Mouse (Mus musculus): ENCODE results near the gene Stx8. TPM values are rescaled to one million over a fixed set of nuclear protein-coding genes. Genes with fewer than 3 reads are reported as not detected.

Gene Stx8
- polyA plus RNA-seq, 1 experiment from 2014 or later: 68.5 TPM

DNA sequence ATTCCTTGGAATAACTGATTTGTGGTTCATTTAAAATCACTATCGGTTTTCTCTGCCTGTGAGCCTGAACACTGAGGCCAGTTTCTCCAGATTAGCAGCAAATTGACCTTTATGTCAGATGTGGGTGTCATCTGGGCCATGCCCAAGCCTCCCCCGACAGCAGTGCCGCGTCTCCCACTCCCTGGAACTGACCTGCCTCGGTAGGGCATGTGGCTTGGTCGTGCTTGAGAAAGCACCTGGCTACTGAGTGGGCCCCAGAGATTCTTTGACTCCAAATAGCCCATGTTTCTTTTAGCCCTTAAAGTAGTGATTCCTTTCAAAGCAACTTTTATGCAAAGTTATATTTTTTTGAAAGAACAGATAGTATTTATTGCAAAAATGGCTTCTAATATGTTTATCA is 155.3 kb downstream of the Stx8 start:
- no peak for ATAC-seq (ENCODE audit: low read depth)

DNA sequence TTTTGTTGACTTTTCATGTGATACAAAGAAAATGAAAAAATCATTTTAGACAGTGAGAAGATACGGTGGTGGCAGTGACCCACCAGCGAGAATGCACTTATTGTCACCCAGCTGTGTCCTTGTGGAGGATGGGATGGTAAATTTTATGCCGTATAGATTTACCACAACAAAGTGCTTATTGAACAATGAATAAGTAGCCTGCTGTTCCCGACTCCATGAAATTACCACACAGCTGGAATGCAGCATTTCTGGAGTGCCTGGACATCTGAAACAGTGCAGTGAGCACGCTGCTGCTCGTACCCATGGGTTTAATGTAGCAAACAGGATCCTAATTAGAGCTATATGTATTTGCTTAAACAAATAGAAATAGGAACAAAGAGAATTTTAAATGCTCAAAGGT is 155.7 kb downstream of the Stx8 start:
- no peaks in the 10 kb centered on the region for H3K9me3 ChIP-seq (ENCODE audit: control insufficient read depth, low read length)
- no peak overlapping the region for H3K27ac ChIP-seq (ENCODE audit: low read depth, low read length)
- H3K36me3 ChIP-seq (ENCODE audit: control insufficient read depth, insufficient read depth, low read length): no peaks in the 10 kb centered on the region
- H3K4me3 ChIP-seq (ENCODE audit: low read depth, low read length): no peak overlapping the region
- no peaks in the 10 kb centered on the region for H3K27me3 ChIP-seq (ENCODE audit: control insufficient read depth, insufficient read depth, low read length)
- peaks cover 13% of the 10 kb centered on the region for H3K4me1 ChIP-seq (ENCODE audit: control insufficient read depth, insufficient read depth, low read length)
- no peak overlapping the region for H3K9ac ChIP-seq (replicated peaks; ENCODE audit: low read depth, low read length)
- 8% methylated on average over 6 of the region's 6 CpGs for WGBS
- no peak for ATAC-seq (ENCODE audit: low read depth)
- H3K4me2 ChIP-seq (ENCODE audit: low read depth, low read length): no peak overlapping the region

More for the DNA sequence above, 155.3 kb downstream of the Stx8 start:
- H3K4me2 ChIP-seq (ENCODE audit: low read depth, low read length): no peak overlapping the region
- no peaks in the 10 kb centered on the region for H3K27me3 ChIP-seq (ENCODE audit: control insufficient read depth, insufficient read depth, low read length)
- no peaks in the 10 kb centered on the region for H3K9me3 ChIP-seq (ENCODE audit: control insufficient read depth, low read length)
- no peaks in the 10 kb centered on the region for H3K36me3 ChIP-seq (ENCODE audit: control insufficient read depth, insufficient read depth, low read length)
- peaks cover 13% of the 10 kb centered on the region for H3K4me1 ChIP-seq (ENCODE audit: control insufficient read depth, insufficient read depth, low read length)
- peak overlapping the region; percentile 44; the same call in 1 of the 2 replicates for H3K27ac ChIP-seq (ENCODE audit: low read depth, low read length)
- no peak overlapping the region for H3K4me3 ChIP-seq (ENCODE audit: low read depth, low read length)
- H3K9ac ChIP-seq (replicated peaks; ENCODE audit: low read depth, low read length): no peak overlapping the region
- WGBS: 20% methylated on average over 6 of the region's 6 CpGs

- Histone ChIP-seq H3K4me3 (ENCODE audit: low read depth, low read length) (no peak overlapping the region), H3K27me3 (ENCODE audit: control insufficient read depth, insufficient read depth, low read length) (no peaks in the 10 kb centered on the region), H3K9me3 (ENCODE audit: control insufficient read depth, low read length) (no peaks in the 10 kb centered on the region), H3K4me2 (ENCODE audit: low read depth, low read length) (no peak overlapping the region), H3K27ac (ENCODE audit: low read depth, low read length) (no peak overlapping the region), H3K36me3 (ENCODE audit: control insufficient read depth, insufficient read depth, low read length) (no peaks in the 10 kb centered on the region), H3K4me1 (ENCODE audit: control insufficient read depth, insufficient read depth, low read length) (peaks cover 8% of the 10 kb centered on the region), H3K9ac (replicated peaks; ENCODE audit: low read depth, low read length) (no peak overlapping the region)
- 71% methylated on average over 9 of the region's 9 CpGs for WGBS
- no peak for ATAC-seq (ENCODE audit: low read depth)
Measured at GRCm38 (mm10) chr11:68126071-68126470, 160.1 kb downstream of the Stx8 start.

- Histone ChIP-seq H3K4me3 (ENCODE audit: low read depth, low read length) (no peak overlapping the region), H3K27me3 (ENCODE audit: control insufficient read depth, insufficient read depth, low read length) (no peaks in the 10 kb centered on the region)
- WGBS: 62% methylated on average over 7 of the region's 7 CpGs
Measured at GRCm38 (mm10) chr11:68134494-68134893, 168.5 kb downstream of the Stx8 start.

DNA sequence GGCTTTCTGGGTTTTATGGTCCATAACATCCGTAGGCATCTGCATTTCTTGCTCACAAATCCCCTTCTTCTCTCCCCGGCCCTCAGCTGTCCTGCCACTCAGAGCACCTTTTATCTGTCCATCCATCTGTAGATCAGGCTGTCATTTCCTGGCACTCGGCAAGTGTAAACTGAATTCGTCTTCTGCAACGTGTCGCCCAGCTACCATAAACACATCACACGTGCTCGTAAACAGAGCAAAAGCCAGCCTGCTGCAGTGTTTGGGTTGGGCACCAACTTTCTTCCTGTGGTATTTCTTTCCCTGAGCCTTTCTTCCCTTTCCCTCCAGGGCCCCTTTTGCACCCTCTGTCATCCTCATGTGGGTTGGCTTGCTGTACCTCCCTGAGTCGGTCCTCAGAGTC is 169.4 kb downstream of the Stx8 start:
- H3K4me1 ChIP-seq (ENCODE audit: control insufficient read depth, insufficient read depth, low read length): no peaks in the 10 kb centered on the region
- H3K9me3 ChIP-seq (ENCODE audit: control insufficient read depth, low read length): no peaks in the 10 kb centered on the region
- no peak overlapping the region for H3K9ac ChIP-seq (replicated peaks; ENCODE audit: low read depth, low read length)
- no peaks in the 10 kb centered on the region for H3K27me3 ChIP-seq (ENCODE audit: control insufficient read depth, insufficient read depth, low read length)
- WGBS: 20% methylated on average over 9 of the region's 9 CpGs
- H3K27ac ChIP-seq (ENCODE audit: low read depth, low read length): no peak overlapping the region
- H3K36me3 ChIP-seq (ENCODE audit: control insufficient read depth, insufficient read depth, low read length): no peaks in the 10 kb centered on the region
- ATAC-seq (ENCODE audit: low read depth): no peak
- no peak overlapping the region for H3K4me2 ChIP-seq (ENCODE audit: low read depth, low read length)
- no peak overlapping the region for H3K4me3 ChIP-seq (ENCODE audit: low read depth, low read length)

More at GRCm38 (mm10) chr11:68134494-68134893, 168.5 kb downstream of the Stx8 start:
- Histone ChIP-seq H3K4me2 (ENCODE audit: low read depth, low read length) (no peak overlapping the region), H3K9me3 (ENCODE audit: control insufficient read depth, low read length) (no peaks in the 10 kb centered on the region), H3K36me3 (ENCODE audit: control insufficient read depth, insufficient read depth, low read length) (no peaks in the 10 kb centered on the region), H3K4me1 (ENCODE audit: control insufficient read depth, insufficient read depth, low read length) (no peaks in the 10 kb centered on the region), H3K27ac (ENCODE audit: low read depth, low read length) (no peak overlapping the region), H3K9ac (replicated peaks; ENCODE audit: low read depth, low read length) (no peak overlapping the region)
- no peak for ATAC-seq (ENCODE audit: low read depth)

GRCm38 (mm10) chr11:68136687-68137086 is 170.7 kb downstream of the Stx8 start:
- Histone ChIP-seq H3K4me1 (ENCODE audit: control insufficient read depth, insufficient read depth, low read length) (no peaks in the 10 kb centered on the region), H3K27me3 (ENCODE audit: control insufficient read depth, insufficient read depth, low read length) (no peaks in the 10 kb centered on the region), H3K4me3 (ENCODE audit: low read depth, low read length) (no peak overlapping the region), H3K36me3 (ENCODE audit: control insufficient read depth, insufficient read depth, low read length) (no peaks in the 10 kb centered on the region), H3K9me3 (ENCODE audit: control insufficient read depth, low read length) (no peaks in the 10 kb centered on the region), H3K4me2 (ENCODE audit: low read depth, low read length) (no peak overlapping the region), H3K27ac (ENCODE audit: low read depth, low read length) (no peak overlapping the region), H3K9ac (replicated peaks; ENCODE audit: low read depth, low read length) (no peak overlapping the region)
- ATAC-seq (ENCODE audit: low read depth): no peak
- WGBS: 75% methylated on average over 8 of the region's 8 CpGs

- Histone ChIP-seq H3K27ac (ENCODE audit: low read depth, low read length) (no peak overlapping the region), H3K4me1 (ENCODE audit: control insufficient read depth, insufficient read depth, low read length) (peaks cover 36% of the 10 kb centered on the region), H3K4me3 (ENCODE audit: low read depth, low read length) (no peak overlapping the region), H3K9me3 (ENCODE audit: control insufficient read depth, low read length) (no peaks in the 10 kb centered on the region), H3K36me3 (ENCODE audit: control insufficient read depth, insufficient read depth, low read length) (no peaks in the 10 kb centered on the region), H3K9ac (replicated peaks; ENCODE audit: low read depth, low read length) (no peak overlapping the region), H3K4me2 (ENCODE audit: low read depth, low read length) (no peak overlapping the region), H3K27me3 (ENCODE audit: control insufficient read depth, insufficient read depth, low read length) (no peaks in the 10 kb centered on the region)
- WGBS: 27% methylated on average over 8 of the region's 8 CpGs
- ATAC-seq (ENCODE audit: low read depth): no peak
Measured at GRCm38 (mm10) chr11:68142296-68142695, 176.3 kb downstream of the Stx8 start.

DNA sequence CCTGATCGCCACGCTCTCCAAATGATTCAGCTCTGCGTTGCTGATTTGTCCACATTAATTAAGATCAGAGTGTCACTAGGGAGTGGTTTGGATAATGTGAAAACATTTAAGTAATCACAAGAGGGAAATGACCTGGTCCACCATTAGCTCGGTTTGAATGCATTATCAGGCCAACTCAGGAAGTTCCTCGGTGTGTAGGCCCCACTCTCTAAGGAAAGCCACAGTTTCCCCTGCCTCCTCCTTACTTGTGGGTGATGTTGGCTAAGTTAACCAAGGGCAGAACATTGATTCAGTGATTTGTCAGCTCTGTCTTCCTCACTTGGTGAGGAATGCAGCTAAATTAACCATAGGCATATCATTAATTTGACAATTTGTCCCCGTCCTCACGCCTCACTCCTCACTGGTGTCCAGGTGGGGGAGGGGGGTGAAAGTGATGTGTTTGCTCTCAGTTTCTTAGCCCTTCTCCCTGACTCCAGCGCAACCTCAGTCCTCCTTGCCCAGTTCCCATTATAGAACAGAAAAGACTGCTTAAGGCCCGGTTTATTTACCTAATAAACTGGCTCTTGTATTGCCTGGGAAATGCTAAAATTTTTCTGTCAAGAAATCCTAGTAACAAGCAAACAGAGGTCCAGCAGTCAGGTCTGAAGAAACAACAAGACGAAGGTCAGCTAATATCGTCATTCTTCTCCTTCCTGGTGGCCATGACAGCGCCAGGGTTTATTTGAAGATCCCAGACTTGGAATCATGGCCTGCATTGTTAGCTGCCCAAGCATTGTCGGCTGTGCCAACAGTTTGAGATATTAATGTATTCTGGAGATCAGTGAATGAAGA is 178.5 kb downstream of the Stx8 start:
- Histone ChIP-seq H3K27ac (ENCODE audit: low read depth, low read length) (peak overlapping the region; percentile 81), H3K4me3 (ENCODE audit: low read depth, low read length) (no peak overlapping the region), H3K9me3 (ENCODE audit: control insufficient read depth, low read length) (no peaks in the 10 kb centered on the region), H3K36me3 (ENCODE audit: control insufficient read depth, insufficient read depth, low read length) (no peaks in the 10 kb centered on the region), H3K27me3 (ENCODE audit: control insufficient read depth, insufficient read depth, low read length) (no peaks in the 10 kb centered on the region), H3K4me2 (ENCODE audit: low read depth, low read length) (peak overlapping the region; percentile 17; the same call in 1 of the 2 replicates), H3K4me1 (ENCODE audit: control insufficient read depth, insufficient read depth, low read length) (peaks cover 40% of the 10 kb centered on the region), H3K9ac (replicated peaks; ENCODE audit: low read depth, low read length) (no peak overlapping the region)
- ATAC-seq (ENCODE audit: low read depth): peak; percentile 13; the same call in 1 of the 2 replicates
- WGBS: 21% methylated on average over 13 of the region's 13 CpGs

GRCm38 (mm10) chr11:68145066-68145585 is 179.1 kb downstream of the Stx8 start:
- Histone ChIP-seq H3K36me3 (ENCODE audit: control insufficient read depth, insufficient read depth, low read length) (no peaks in the 10 kb centered on the region), H3K9me3 (ENCODE audit: control insufficient read depth, low read length) (no peaks in the 10 kb centered on the region), H3K4me1 (ENCODE audit: control insufficient read depth, insufficient read depth, low read length) (peaks cover 43% of the 10 kb centered on the region), H3K4me3 (ENCODE audit: low read depth, low read length) (no peak overlapping the region), H3K4me2 (ENCODE audit: low read depth, low read length) (peak overlapping the region; percentile 17; the same call in 1 of the 2 replicates), H3K27me3 (ENCODE audit: control insufficient read depth, insufficient read depth, low read length) (no peaks in the 10 kb centered on the region), H3K27ac (ENCODE audit: low read depth, low read length) (peak overlapping the region; percentile 81), H3K9ac (replicated peaks; ENCODE audit: low read depth, low read length) (no peak overlapping the region; the same call in 1 of the 2 replicates)
- peak; percentile 45; the same call in 1 of the 2 replicates for ATAC-seq (ENCODE audit: low read depth)
- 8% methylated on average over 13 of the region's 13 CpGs for whole genome bisulfite sequencing
